In the genomic region with DNA sequence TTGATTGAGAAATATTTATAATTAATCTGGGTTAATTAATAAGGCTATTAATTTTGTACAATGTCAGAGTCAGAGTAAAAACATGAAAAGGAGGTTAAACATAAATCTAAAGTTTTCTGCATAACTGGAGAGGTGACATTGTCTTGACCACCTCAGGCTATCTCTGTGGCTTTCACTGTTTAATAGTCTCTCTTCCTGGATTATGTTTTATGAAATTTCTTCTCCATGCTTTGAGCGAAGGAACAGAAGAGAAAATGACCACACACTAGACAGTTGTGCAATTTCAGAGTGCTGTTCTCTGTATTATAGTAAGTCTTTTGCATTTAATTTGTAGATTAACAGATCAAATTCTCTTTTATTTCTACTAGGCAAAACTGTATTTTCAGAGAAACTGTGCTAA, we compare ENCODE assay signal across 21 mouse cellular contexts.
A peak's percentile ranks its signal among the peaks of the same experiment; 100 is the strongest.
DNase-seq lines count a peak whose midpoint lies in the region; ATAC-seq and TF ChIP-seq lines count a peak whose summit lies in the region.
"Had no signal": no experiment of that assay in that cellular context is flagged by ENCODE, and none has a peak within 500 bp of the region (broad histone marks: within the 10 kb centered on the region; RNA-seq: fewer than 3 reads in every experiment).

No protein-coding gene starts in this region.

- no peak overlapping the region for H3K9ac ChIP-seq in liver, postnatal 0 days (replicated peaks)

- H3K27ac ChIP-seq in layer of hippocampus, adult 2 months = peak overlapping the region; percentile 77; the same call in 1 of the 2 replicates
- no peak overlapping the region for H3K27ac ChIP-seq in liver, postnatal 0 days (ENCODE audit: low read depth)

- no peaks in the 10 kb centered on the region for H3K4me1 ChIP-seq in liver, postnatal 0 days (ENCODE audit: insufficient read depth)

- no peaks in the 10 kb centered on the region for H3K36me3 ChIP-seq in liver, postnatal 0 days (replicated peaks; ENCODE audit: insufficient read depth, low read length)
- H3K36me3 ChIP-seq: G1E had no signal

- H3K4me3 ChIP-seq in layer of hippocampus, adult 2 months = peak overlapping the region; percentile 42; the same call in 1 of the 2 replicates
- no peak overlapping the region for H3K4me3 ChIP-seq in liver, postnatal 0 days (ENCODE audit: low read depth, low read length)

- no peak for TF ChIP-seq EP300 in liver, postnatal 0 days (IDR thresholded peaks at IDR 0.05; ENCODE audit: low read depth)

- H3K4me2 ChIP-seq in liver, postnatal 0 days (ENCODE audit: low read depth, low read length) = no peak overlapping the region

- DNase-seq in layer of hippocampus, adult 2 months (ENCODE audit: low spot score in 2 of 2) = no peak
- DNase-seq in layer of hippocampus, postnatal 36 days = no peak
- DNase-seq in fat pad, adult 2 months (ENCODE audit: extremely low read depth, low read depth, low spot score) = peak; percentile 68
- peak; percentile 55 for DNase-seq in gonadal fat pad, adult 2 months (ENCODE audit: low read depth)
- DNase-seq in liver, postnatal 0 days = no peak
- no peak for DNase-seq in lung, adult 18-20 months
- DNase-seq: adrenal gland, adult 2 months; adrenal gland, adult 8-10 months; adrenal gland, postnatal 10 days; adrenal gland, postnatal 14 days; adrenal gland, postnatal 25 days; adrenal gland, postnatal 36 days; B cell, adult 2 months; cerebellum, adult 11 months; cerebellum, adult 11-12 months; cerebellum, adult 18-20 months had no signal

- no peak for TF ChIP-seq CTCF in layer of hippocampus, adult 2 months (conservative IDR thresholded peaks at IDR 0.05)
- TF ChIP-seq CTCF in liver, postnatal 0 days (IDR thresholded peaks at IDR 0.05; ENCODE audit: low read depth) = no peak

- no peak for ATAC-seq in liver, postnatal 0 days
- ATAC-seq: activated CD4-positive, CD25-positive, alpha-beta regulatory T cell, adult 4 months; CD4-positive, CD25-positive, alpha-beta regulatory T cell, adult 4 months; Patski had no signal

- WGBS in liver, postnatal 0 days (ENCODE audit: insufficient replicate concordance) = 79% methylated on average over 1 of the region's 1 CpGs

- no peaks in the 10 kb centered on the region for H3K27me3 ChIP-seq in liver, postnatal 0 days (ENCODE audit: insufficient read depth, low read length)
- H3K27me3 ChIP-seq: CH12.LX, Patski had no signal

- no peaks in the 10 kb centered on the region for H3K9me3 ChIP-seq in liver, postnatal 0 days (ENCODE audit: low read length)

Comparison
In these comparisons a context has a peak if more than half of its experiments do, and no peak if none do; other contexts are left out.
1. DNase-seq: peak in fat pad, adult 2 months (single experiment) and gonadal fat pad, adult 2 months (single experiment); none in layer of hippocampus, adult 2 months (0 of 2), layer of hippocampus, postnatal 36 days (0 of 2), liver, postnatal 0 days (single experiment) and lung, adult 18-20 months (0 of 2).